Mouse (Mus musculus) ES-Bruce4 (cell line): ENCODE measurements around the gene Gm16442.
"Not testable (repeated sequence)": the region's sequence is repeated elsewhere in the genome, so short reads cannot be mapped to it uniquely, and the experiment has no call there.

Experiments used
- CTCF ChIP-seq: IDR thresholded peaks from one replicate; pipeline ENCODE4 v1.8.1; 2011; ENCODE audit warnings: low read depth, low read length
- EP300 ChIP-seq: IDR thresholded peaks from 2 replicates; pipeline ENCODE4 v1.6.1; 2011; ENCODE audit warnings: low read depth, low read length; ENCODE audit not compliant: insufficient read depth
- POLR2A ChIP-seq: IDR thresholded peaks from one replicate; pipeline ENCODE4 v1.8.1; 2011; ENCODE audit warnings: low read length; ENCODE audit not compliant: insufficient read depth

GRCm38 (mm10) chr7:20138988-20139387 lies 16.6 kb upstream of the Gm16442 start, which contains the start of gene Vmn1r93:
- not testable (repeated sequence) for TF ChIP-seq CTCF, EP300, POLR2A
